Mouse (Mus musculus) heart, adult 11 months (tissue): ENCODE results near the gene Mmadhc.
A peak's percentile ranks its signal among the peaks of the same experiment; 100 is the strongest.

Experiments used
- DNase-seq: peaks from one replicate; pipeline ENCODE4 v3.0.0; 2022

Gene Mmadhc

DNA sequence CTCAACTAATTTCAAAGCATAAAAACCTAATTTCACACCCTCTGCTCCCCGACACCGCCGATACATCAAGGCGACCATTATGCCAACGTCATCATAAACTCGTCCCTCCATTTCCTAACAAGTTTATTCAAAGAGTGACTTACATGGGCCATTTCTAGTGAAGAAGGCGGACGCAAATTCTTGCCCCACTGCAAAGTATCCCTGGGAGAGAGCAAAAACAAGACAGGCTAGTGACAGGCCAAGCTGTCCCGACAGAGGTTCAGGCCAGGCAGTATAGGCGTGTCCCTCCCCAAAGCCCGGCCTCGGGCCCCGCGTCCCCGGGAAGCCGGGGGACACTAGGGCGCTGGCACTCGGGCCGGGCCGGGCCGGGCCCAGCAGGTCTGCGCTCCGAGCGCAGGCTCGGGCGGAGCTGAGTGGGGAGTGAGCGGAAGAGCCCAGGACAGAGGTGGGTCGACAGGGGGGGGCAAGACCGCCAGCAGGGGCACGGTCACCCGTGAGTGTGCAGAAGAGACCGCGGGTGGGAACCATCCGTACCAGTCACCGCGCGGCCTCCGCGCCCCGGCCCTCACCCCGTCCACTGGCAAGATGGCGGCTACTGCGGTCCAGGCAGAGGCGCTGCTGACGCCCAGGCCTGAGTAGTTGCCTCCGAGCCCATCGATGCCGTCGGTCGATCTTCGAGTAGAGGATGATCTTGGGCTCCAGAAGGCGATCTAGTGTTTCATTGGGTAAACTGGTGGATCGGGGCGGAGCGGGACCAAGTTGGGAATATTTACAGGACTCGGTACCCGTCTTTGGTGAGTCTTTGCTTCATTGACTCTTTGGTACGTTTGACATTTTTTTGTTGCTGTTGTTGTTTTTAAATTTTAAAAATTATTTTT, at the start of gene Mmadhc:
Gene Mmadhc, minus strand, starts transcription at position 693 of the 878 bp plus-strand sequence.
- DNase-seq, result peak; percentile 99

GRCm38 (mm10) chr2:50343598-50343997, 47.0 kb upstream of the Mmadhc start:
- DNase-seq, result no peak

DNA sequence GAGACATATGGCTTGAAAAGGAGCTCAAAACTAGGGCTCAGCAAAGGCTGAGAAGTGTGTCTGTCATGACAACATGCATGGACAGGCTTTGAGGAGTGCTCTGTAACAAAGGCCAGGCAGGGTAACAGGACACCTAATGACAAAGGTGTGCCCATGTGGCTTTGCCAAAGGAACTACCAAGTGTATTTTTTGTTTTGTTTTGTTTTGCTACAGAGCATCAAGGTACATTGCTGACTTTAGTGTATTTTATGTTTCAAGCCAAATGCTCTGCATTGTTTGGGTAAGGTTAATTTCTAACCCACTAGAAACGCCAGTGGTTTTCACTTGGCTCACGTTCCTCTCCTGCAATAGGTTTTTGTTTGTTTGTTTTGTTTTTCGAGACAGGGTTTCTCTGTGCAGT, 42.5 kb upstream of the Mmadhc start:
- DNase-seq, result no peak

GRCm38 (mm10) chr2:50337596-50337995, 41.0 kb upstream of the Mmadhc start:
- DNase-seq, result no peak

- no peak for DNase-seq
Observed at GRCm38 (mm10) chr2:50331716-50332270, 35.2 kb upstream of the Mmadhc start.

- DNase-seq, result no peak
Observed at GRCm38 (mm10) chr2:50328181-50328580, 31.6 kb upstream of the Mmadhc start.

GRCm38 (mm10) chr2:50324799-50325198, 28.2 kb upstream of the Mmadhc start:
- DNase-seq, result no peak

DNA sequence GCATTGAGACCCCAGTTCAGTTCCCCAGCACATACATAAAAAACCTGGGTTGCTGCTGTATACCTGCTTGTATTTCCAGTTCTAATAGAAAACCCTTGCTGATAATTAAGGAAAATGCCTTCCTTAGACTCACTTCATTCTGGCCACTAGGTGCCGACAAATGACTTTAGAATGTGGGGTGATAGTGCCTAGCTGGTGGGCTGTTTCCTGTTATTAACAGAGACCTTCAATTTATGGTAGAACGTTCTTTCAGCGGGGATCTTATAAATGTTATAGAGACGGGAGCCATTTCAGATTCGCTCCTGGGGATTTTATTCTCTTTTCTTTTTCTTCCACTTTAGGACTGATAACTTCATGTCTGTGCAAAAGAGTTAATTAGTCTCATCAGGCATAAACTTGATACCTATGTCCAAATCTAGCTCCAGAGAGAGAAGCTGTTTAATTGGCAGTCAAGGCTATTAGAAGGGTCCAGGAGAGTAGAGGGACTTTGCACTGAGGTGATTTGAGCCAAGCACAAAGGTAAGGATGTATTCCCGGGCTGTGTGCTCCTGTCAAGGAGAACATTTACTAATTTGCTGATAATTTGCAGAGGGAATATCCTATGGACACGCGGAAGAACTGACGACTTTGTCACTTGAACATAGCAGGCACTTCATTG, 10.2 kb upstream of the Mmadhc start:
- no peak for DNase-seq

GRCm38 (mm10) chr2:50304824-50305577, 8.4 kb upstream of the Mmadhc start:
- no peak for DNase-seq

GRCm38 (mm10) chr2:50296987-50297350, 368 bp upstream of the Mmadhc start:
- no peak for DNase-seq

GRCm38 (mm10) chr2:50295562-50295961, 1.0 kb downstream of the Mmadhc start:
- DNase-seq, result no peak

DNA sequence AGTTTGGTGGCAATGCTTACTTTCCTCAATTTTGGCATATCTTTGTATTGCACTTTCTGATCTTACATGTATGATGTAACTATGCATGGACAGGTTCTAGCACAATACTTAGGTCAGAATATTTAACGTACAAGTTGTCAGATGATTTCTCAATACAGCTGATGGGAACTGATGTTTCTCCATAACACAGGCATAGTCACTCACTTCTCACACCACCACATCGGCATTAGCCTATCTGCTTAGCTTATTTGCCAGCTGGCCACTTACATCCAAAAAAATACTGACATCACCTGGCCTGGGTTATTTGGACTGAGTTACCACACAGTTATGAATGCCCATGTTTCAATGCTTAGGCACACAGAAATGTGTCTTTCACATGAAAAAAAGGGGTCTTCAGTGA, 2.5 kb downstream of the Mmadhc start:
- peak; percentile 88 for DNase-seq

- no peak for DNase-seq
Observed at GRCm38 (mm10) chr2:50293572-50293971, 3.0 kb downstream of the Mmadhc start.

- no peak for DNase-seq
Observed at GRCm38 (mm10) chr2:50291901-50292300, 4.7 kb downstream of the Mmadhc start.

DNA sequence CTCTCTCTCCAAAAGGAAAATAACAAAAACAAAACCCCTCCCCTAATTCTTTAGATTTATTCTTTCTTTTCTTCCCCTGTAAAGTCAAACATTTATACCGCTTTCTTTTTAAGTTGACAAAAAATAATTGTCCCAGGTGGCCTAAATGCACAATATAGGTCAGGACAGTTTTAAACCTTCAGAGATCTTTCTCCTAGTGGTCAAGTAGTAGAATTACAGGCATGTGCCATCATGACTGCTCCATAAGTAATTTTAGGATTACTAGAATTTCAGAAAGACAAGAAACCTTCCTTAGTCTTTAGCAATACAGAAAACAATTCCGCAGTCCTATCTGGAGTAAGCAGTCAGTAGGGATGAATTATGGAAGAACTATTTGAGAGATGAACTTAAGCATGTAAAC, 5.8 kb downstream of the Mmadhc start:
- DNase-seq, result no peak

- DNase-seq, result no peak
Observed at GRCm38 (mm10) chr2:50284781-50285180, 11.8 kb downstream of the Mmadhc start.

GRCm38 (mm10) chr2:50284040-50284439, 12.6 kb downstream of the Mmadhc start:
- no peak for DNase-seq

DNA sequence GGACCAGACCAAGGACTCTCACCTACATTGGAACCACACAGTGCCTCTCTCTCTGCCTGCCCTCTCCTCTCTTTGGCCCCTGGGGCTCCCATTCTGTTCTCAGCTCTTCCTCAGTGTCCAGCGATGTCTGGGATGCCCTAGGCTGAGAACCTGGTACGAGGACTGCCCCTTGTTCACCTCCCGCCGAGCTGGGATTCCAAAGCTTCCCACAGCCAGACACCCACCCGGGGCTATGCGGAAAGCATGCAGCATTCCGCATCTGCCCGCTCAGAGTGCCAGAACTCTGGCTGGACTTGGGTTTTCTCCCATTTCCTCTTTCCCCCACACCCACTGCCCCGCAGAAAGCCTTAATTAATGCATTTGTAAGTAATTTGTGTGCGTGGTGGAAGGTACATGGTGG, 19.9 kb downstream of the Mmadhc start:
- no peak for DNase-seq

- no peak for DNase-seq
Observed at GRCm38 (mm10) chr2:50273415-50273814, 23.2 kb downstream of the Mmadhc start.

DNA sequence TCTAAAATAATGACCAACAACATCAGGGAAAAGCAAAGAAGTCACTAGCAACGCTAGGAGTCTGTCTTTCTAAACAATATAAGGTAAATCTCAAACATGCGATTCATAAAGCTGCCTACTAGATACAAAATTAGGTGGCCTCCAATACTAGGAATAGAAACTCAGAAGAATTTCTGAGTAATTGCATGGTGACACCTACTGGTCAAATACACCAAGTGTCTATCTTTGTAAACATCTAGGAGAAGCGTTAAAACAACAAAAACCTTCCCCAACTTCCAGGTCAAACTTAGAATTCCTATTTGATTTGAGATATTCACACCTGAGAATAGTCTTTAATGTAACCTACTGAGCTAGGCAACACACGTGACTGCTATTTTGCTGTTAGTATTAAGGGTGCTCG, 24.4 kb downstream of the Mmadhc start:
- DNase-seq, result no peak

GRCm38 (mm10) chr2:50268514-50268913, 28.1 kb downstream of the Mmadhc start:
- no peak for DNase-seq

GRCm38 (mm10) chr2:50267046-50267445, 29.6 kb downstream of the Mmadhc start:
- no peak for DNase-seq

- no peak for DNase-seq
Observed at GRCm38 (mm10) chr2:50265215-50265785, 31.3 kb downstream of the Mmadhc start.
